Comparison of ENCODE assay signal across 17 mouse cellular contexts in genomic region chr6:99785212-99785611, GRCm38 (mm10). TPM values are rescaled to one million over a fixed set of nuclear protein-coding genes. Genes with fewer than 3 reads are reported as not detected.
DNase-seq lines count a peak whose midpoint lies in the region; ATAC-seq and TF ChIP-seq lines count a peak whose summit lies in the region.
"Had no signal": no experiment of that assay in that cellular context is flagged by ENCODE, and none has a peak within 500 bp of the region (broad histone marks: within the 10 kb centered on the region; RNA-seq: fewer than 3 reads in every experiment).

No protein-coding gene starts in this region.

- no peak overlapping the region for H3K9ac ChIP-seq in forebrain, embryonic 15.5 days (replicated peaks)
- no peak overlapping the region for H3K9ac ChIP-seq in midbrain, postnatal 0 days (replicated peaks; ENCODE audit: low read length, poor library complexity, severe bottlenecking)
- H3K9ac ChIP-seq: limb, embryonic 15.5 days; stomach, embryonic 15.5 days had no signal

- H3K27me3 ChIP-seq in forebrain, embryonic 15.5 days = no peaks in the 10 kb centered on the region
- no peaks in the 10 kb centered on the region for H3K27me3 ChIP-seq in forebrain, embryonic 10.5 days (ENCODE audit: poor library complexity, severe bottlenecking)
- H3K27me3 ChIP-seq in midbrain, postnatal 0 days (ENCODE audit: insufficient read depth, low read length) = no peaks in the 10 kb centered on the region
- H3K27me3 ChIP-seq: limb, embryonic 15.5 days; stomach, embryonic 15.5 days had no signal

- H3K27ac ChIP-seq in forebrain, embryonic 15.5 days (replicated peaks) = peak overlapping the region; percentile 55
- H3K27ac ChIP-seq in forebrain, embryonic 10.5 days = no peak overlapping the region
- peak overlapping the region; percentile 40; the same call in 1 of the 2 replicates for H3K27ac ChIP-seq in brown adipose tissue, adult 24 weeks (replicated peaks; ENCODE audit: low read depth, low read length)
- no peak overlapping the region for H3K27ac ChIP-seq in midbrain, postnatal 0 days (ENCODE audit: low read depth, low read length)
- H3K27ac ChIP-seq: kidney, postnatal 0 days; limb, embryonic 15.5 days; stomach, embryonic 15.5 days had no signal

- 88% methylated on average over 6 of the region's 6 CpGs for WGBS in forebrain, embryonic 15.5 days
- 89% methylated on average over 6 of the region's 6 CpGs for WGBS in forebrain, embryonic 10.5 days
- WGBS in midbrain, postnatal 0 days = 89% methylated on average over 6 of the region's 6 CpGs

- peaks cover 15% of the 10 kb centered on the region for H3K4me1 ChIP-seq in forebrain, embryonic 15.5 days
- peaks cover 10% of the 10 kb centered on the region for H3K4me1 ChIP-seq in forebrain, embryonic 10.5 days
- H3K4me1 ChIP-seq in brown adipose tissue, adult 24 weeks (ENCODE audit: control insufficient read depth, insufficient read depth, insufficient read length, low read length) = no peaks in the 10 kb centered on the region
- H3K4me1 ChIP-seq in midbrain, postnatal 0 days (ENCODE audit: insufficient read depth, low read length) = no peaks in the 10 kb centered on the region
- H3K4me1 ChIP-seq: limb, embryonic 15.5 days; stomach, embryonic 15.5 days had no signal

- no peak for TF ChIP-seq CTCF in midbrain, postnatal 0 days (IDR thresholded peaks at IDR 0.05)

- no peaks in the 10 kb centered on the region for H3K9me3 ChIP-seq in forebrain, embryonic 15.5 days
- H3K9me3 ChIP-seq in forebrain, embryonic 10.5 days = no peaks in the 10 kb centered on the region
- no peaks in the 10 kb centered on the region for H3K9me3 ChIP-seq in midbrain, postnatal 0 days (ENCODE audit: low read length)
- H3K9me3 ChIP-seq: limb, embryonic 15.5 days; stomach, embryonic 15.5 days had no signal

- no peak for ATAC-seq in forebrain, embryonic 15.5 days (replicated peaks)
- peak; percentile 63; the same call in 1 of the 2 replicates for ATAC-seq in megakaryocyte-erythroid progenitor cell, adult 5-6 weeks (replicated peaks; ENCODE audit: low FRiP score, low TSS enrichment, poor library complexity, severe bottlenecking)
- ATAC-seq in midbrain, postnatal 0 days (ENCODE audit: low FRiP score) = no peak

- no peaks in the 10 kb centered on the region for H3K36me3 ChIP-seq in forebrain, embryonic 15.5 days
- H3K36me3 ChIP-seq in forebrain, embryonic 10.5 days (replicated peaks) = no peaks in the 10 kb centered on the region
- H3K36me3 ChIP-seq in midbrain, postnatal 0 days (ENCODE audit: insufficient read depth, low read length) = no peaks in the 10 kb centered on the region
- H3K36me3 ChIP-seq: limb, embryonic 15.5 days; stomach, embryonic 15.5 days had no signal

- no peak overlapping the region for H3K4me2 ChIP-seq in forebrain, embryonic 15.5 days (replicated peaks)
- H3K4me2 ChIP-seq in midbrain, postnatal 0 days (ENCODE audit: low read depth, low read length, poor library complexity, severe bottlenecking) = no peak overlapping the region
- H3K4me2 ChIP-seq: limb, embryonic 15.5 days; stomach, embryonic 15.5 days had no signal

- no peak overlapping the region for H3K4me3 ChIP-seq in forebrain, embryonic 15.5 days
- H3K4me3 ChIP-seq in forebrain, embryonic 10.5 days = no peak overlapping the region
- no peak overlapping the region for H3K4me3 ChIP-seq in brown adipose tissue, adult 24 weeks (ENCODE audit: insufficient read depth, low read depth, low read length)
- H3K4me3 ChIP-seq in midbrain, postnatal 0 days (ENCODE audit: low read depth, low read length) = no peak overlapping the region
- H3K4me3 ChIP-seq: limb, embryonic 15.5 days; stomach, embryonic 15.5 days had no signal

- DNase-seq in forebrain, embryonic 10.5 days (ENCODE audit: extremely low spot score, low spot score) = no peak
- peak; percentile 58 for DNase-seq in 416B (ENCODE audit: low read depth)
- no peak for DNase-seq in layer of hippocampus, postnatal 14 days (ENCODE audit: low spot score in 2 of 2)
- DNase-seq in midbrain, postnatal 0 days (ENCODE audit: low spot score) = no peak
- no peak for DNase-seq in layer of hippocampus, adult 11-12 months (ENCODE audit: low spot score)
- DNase-seq: adrenal gland, postnatal 14 days; cerebellum, adult 11-12 months; embryo, embryonic 11 days; gastrocnemius, postnatal 14 days; right cerebral cortex, postnatal 14 days had no signal

RNA-seq across cellular contexts. Expression of gene Prok2, which starts 59.0 kb away (rescaled TPM):
- polyA plus RNA-seq in forebrain, embryonic 15.5 days (2015; fragmentation: Nextera tagmentation; extraction: Ambion mirVana) = 2.1 and 2.4 TPM in 2 replicates
- polyA plus RNA-seq in forebrain, embryonic 10.5 days (2016; fragmentation: Nextera tagmentation; extraction: Ambion mirVana) = 0.73 and 1.2 TPM in 2 replicates
- not detected in 2 replicates for polyA plus RNA-seq in brown adipose tissue, adult 24 weeks (2012; ENCODE audit: insufficient read depth, insufficient read length, missing spikeins)
- not detected in 2 replicates for total RNA-seq in megakaryocyte-erythroid progenitor cell, adult 5-6 weeks (2014; fragmentation: Nextera tagmentation)
- total RNA-seq in megakaryocyte-erythroid progenitor cell, adult 5-6 weeks (2017) = not detected in 2 replicates
- 1 to 10 TPM; 1.0 to 1.3 TPM for total RNA-seq in layer of hippocampus, postnatal 14 days (2021)
- 0.27 TPM in 1 of 2 replicates, not detected in the other for total RNA-seq in midbrain, postnatal 0 days (2014; rRNA removed)
- polyA plus RNA-seq in midbrain, postnatal 0 days (2015; fragmentation: Nextera tagmentation; extraction: Ambion mirVana) = 0.82 and 1.3 TPM in 2 replicates
- total RNA-seq: adrenal gland, postnatal 14 days; gastrocnemius, postnatal 14 days had no signal
- polyA plus RNA-seq: heart, postnatal 0 days had no signal

Comparison
In these comparisons a context has a peak if more than half of its experiments do, and no peak if none do; other contexts are left out.
1. H3K27ac ChIP-seq: peak in forebrain, embryonic 15.5 days (single experiment) and brown adipose tissue, adult 24 weeks (single experiment); none in forebrain, embryonic 10.5 days (single experiment) and midbrain, postnatal 0 days (single experiment).